Comparison of ENCODE assay signal across 8 mouse cellular contexts in the genomic region with DNA sequence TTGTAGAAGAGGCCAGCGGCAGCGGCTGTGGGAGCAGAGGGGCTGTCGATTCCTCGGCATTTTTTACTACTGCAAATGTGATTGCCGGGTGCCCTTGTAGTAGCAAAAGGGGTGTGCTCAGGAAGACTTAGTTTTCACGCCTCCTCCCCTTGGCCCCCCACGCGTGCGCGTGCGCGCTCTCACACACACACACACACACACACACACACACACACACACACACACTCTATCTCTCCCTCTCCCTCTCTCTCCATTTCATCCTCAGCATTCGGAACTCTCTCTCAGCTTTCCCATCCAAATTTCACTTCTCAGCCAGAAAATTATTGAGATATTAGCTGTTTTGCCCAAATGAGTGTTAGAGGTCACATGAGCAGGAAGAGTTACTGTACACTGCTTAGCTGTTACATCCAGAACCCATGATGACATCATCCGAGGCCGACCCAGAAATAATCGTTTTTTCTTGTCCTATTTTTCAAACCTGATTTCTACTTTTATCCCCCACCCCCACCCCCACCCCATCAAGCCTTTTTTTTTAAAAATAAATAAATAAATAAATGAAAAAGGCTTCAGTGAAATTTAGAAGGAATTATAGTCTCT. TPM values are rescaled to one million over a fixed set of nuclear protein-coding genes. Genes with fewer than 3 reads are reported as not detected.
A peak's percentile ranks its signal among the peaks of the same experiment; 100 is the strongest.
DNase-seq lines count a peak whose midpoint lies in the region; ATAC-seq and TF ChIP-seq lines count a peak whose summit lies in the region.

No protein-coding gene starts in this region.

- H3K4me3 ChIP-seq in kidney, embryonic 14.5 days (ENCODE audit: low read length): no peak overlapping the region; the same call in 1 of the 2 replicates
- no peak overlapping the region for H3K4me3 ChIP-seq in kidney, adult 2 months (ENCODE audit: insufficient read depth, low read depth, low read length)
- peak overlapping the region; percentile 34 for H3K4me3 ChIP-seq in neural tube, embryonic 11.5 days (ENCODE audit: low read depth, low read length)
- H3K4me3 ChIP-seq in liver, postnatal 0 days (ENCODE audit: low read depth, low read length): no peak overlapping the region

- no peak overlapping the region for H3K9ac ChIP-seq in kidney, embryonic 14.5 days (ENCODE audit: low read depth, low read length)
- H3K9ac ChIP-seq in neural tube, embryonic 11.5 days (ENCODE audit: low read length): peak overlapping the region; percentile 36; the same call in 1 of the 2 replicates
- no peak overlapping the region for H3K9ac ChIP-seq in liver, postnatal 0 days (replicated peaks)

- no peak for DNase-seq in kidney, adult 2 months
- peak; percentile 80 to 85 for DNase-seq in cerebellum, postnatal 25 days
- DNase-seq in layer of hippocampus, adult 18-20 months (ENCODE audit: low spot score in 2 of 2): peak; percentile 39 to 74
- peak; percentile 26 for DNase-seq in neural tube, embryonic 11.5 days (ENCODE audit: low spot score)
- no peak for DNase-seq in spleen, adult 12 weeks (ENCODE audit: low spot score)
- no peak for DNase-seq in urinary bladder, postnatal 25 days (ENCODE audit: low spot score)
- DNase-seq in liver, postnatal 0 days: no peak

- H3K9me3 ChIP-seq in kidney, embryonic 14.5 days (ENCODE audit: control insufficient read depth, low read length): no peaks in the 10 kb centered on the region
- H3K9me3 ChIP-seq in neural tube, embryonic 11.5 days (ENCODE audit: control insufficient read depth, low read length): no peaks in the 10 kb centered on the region
- H3K9me3 ChIP-seq in liver, postnatal 0 days (ENCODE audit: low read length): no peaks in the 10 kb centered on the region

- no peaks in the 10 kb centered on the region for H3K36me3 ChIP-seq in kidney, embryonic 14.5 days (ENCODE audit: control insufficient read depth, insufficient read depth, low read length)
- H3K36me3 ChIP-seq in kidney, adult 2 months (ENCODE audit: control insufficient read depth, insufficient read depth, low read length): no peaks in the 10 kb centered on the region
- no peaks in the 10 kb centered on the region for H3K36me3 ChIP-seq in neural tube, embryonic 11.5 days (ENCODE audit: control insufficient read depth, insufficient read depth, low read length)
- peaks cover 38% of the 10 kb centered on the region for H3K36me3 ChIP-seq in liver, postnatal 0 days (replicated peaks; ENCODE audit: insufficient read depth, low read length)

- ATAC-seq in kidney, embryonic 14.5 days (ENCODE audit: low FRiP score, low TSS enrichment): no peak
- no peak for ATAC-seq in neural tube, embryonic 11.5 days (ENCODE audit: insufficient read depth, low FRiP score, low TSS enrichment)
- ATAC-seq in liver, postnatal 0 days: no peak

- TF ChIP-seq EP300 in liver, postnatal 0 days (IDR thresholded peaks at IDR 0.05; ENCODE audit: low read depth): no peak

- peaks cover 4% of the 10 kb centered on the region; the same call in 1 of the 2 replicates for H3K4me1 ChIP-seq in kidney, embryonic 14.5 days (ENCODE audit: control insufficient read depth, insufficient read depth, low read length)
- no peaks in the 10 kb centered on the region for H3K4me1 ChIP-seq in kidney, adult 2 months (ENCODE audit: control insufficient read depth, insufficient read depth, low read length)
- H3K4me1 ChIP-seq in neural tube, embryonic 11.5 days (ENCODE audit: control insufficient read depth, insufficient read depth, low read length): 0 out of 2 replicates have a peak, but pooled peaks cover 3% of the 10 kb centered on the region
- H3K4me1 ChIP-seq in liver, postnatal 0 days (ENCODE audit: insufficient read depth): no peaks in the 10 kb centered on the region

- H3K4me2 ChIP-seq in kidney, embryonic 14.5 days (replicated peaks; ENCODE audit: low read depth, low read length): peak overlapping the region; percentile 57; the same call in 1 of the 2 replicates
- peak overlapping the region; percentile 67 for H3K4me2 ChIP-seq in neural tube, embryonic 11.5 days (ENCODE audit: low read depth)
- no peak overlapping the region for H3K4me2 ChIP-seq in liver, postnatal 0 days (ENCODE audit: low read depth, low read length)

- no peak overlapping the region for H3K27ac ChIP-seq in kidney, embryonic 14.5 days (ENCODE audit: low read depth, low read length)
- H3K27ac ChIP-seq in kidney, adult 2 months (ENCODE audit: insufficient read depth, low read depth, low read length): no peak overlapping the region
- H3K27ac ChIP-seq in neural tube, embryonic 11.5 days (ENCODE audit: low read depth, low read length): no peak overlapping the region
- H3K27ac ChIP-seq in liver, postnatal 0 days (ENCODE audit: low read depth): no peak overlapping the region

- WGBS in kidney, embryonic 14.5 days: 41% methylated on average over 16 of the region's 16 CpGs
- 79% methylated on average over 16 of the region's 16 CpGs for WGBS in kidney, adult 2 months
- 37% methylated on average over 11 of the region's 16 CpGs for WGBS in neural tube, embryonic 11.5 days
- 90% methylated on average over 16 of the region's 16 CpGs for WGBS in liver, postnatal 0 days (ENCODE audit: insufficient replicate concordance)

- TF ChIP-seq CTCF in kidney, adult 2 months (conservative IDR thresholded peaks at IDR 0.05; ENCODE audit: insufficient read depth, insufficient read length, low read depth, low read length): no peak
- no peak for TF ChIP-seq CTCF in liver, postnatal 0 days (IDR thresholded peaks at IDR 0.05; ENCODE audit: low read depth)

- TF ChIP-seq POLR2A in kidney, adult 2 months (IDR thresholded peaks at IDR 0.05; ENCODE audit: low read depth, low read length): no peak

- no peaks in the 10 kb centered on the region for H3K27me3 ChIP-seq in kidney, embryonic 14.5 days (ENCODE audit: control insufficient read depth, insufficient read depth, low read length)
- H3K27me3 ChIP-seq in kidney, adult 2 months (replicated peaks; ENCODE audit: control insufficient read depth, insufficient read depth, low read length): no peaks in the 10 kb centered on the region
- H3K27me3 ChIP-seq in neural tube, embryonic 11.5 days (ENCODE audit: control insufficient read depth, insufficient read depth, low read length): no peaks in the 10 kb centered on the region
- no peaks in the 10 kb centered on the region for H3K27me3 ChIP-seq in liver, postnatal 0 days (ENCODE audit: insufficient read depth, low read length)

RNA-seq across cellular contexts. Expression of a gene that starts 45.4 kb away (rescaled TPM):
- polyA plus RNA-seq in kidney, embryonic 14.5 days (2014; fragmentation: Nextera tagmentation; extraction: Ambion mirVana): 710 and 781 TPM in 2 replicates
- 909 and 1,151 TPM in 2 replicates for polyA plus RNA-seq in kidney, adult 2 months (2012; rRNA removed)
- 100 to 1,000 TPM; 759 to 778 TPM for total RNA-seq in layer of hippocampus, adult 18-20 months (2021)
- polyA plus RNA-seq in neural tube, embryonic 11.5 days (2014; fragmentation: Nextera tagmentation; extraction: Ambion mirVana): 915 and 934 TPM in 2 replicates
- polyA plus RNA-seq in liver, postnatal 0 days (2015; fragmentation: Nextera tagmentation; extraction: Ambion mirVana): 120 and 129 TPM in 2 replicates

Comparison
In these comparisons a context has a peak if more than half of its experiments do, and no peak if none do; other contexts are left out.
1. DNase-seq: peak in cerebellum, postnatal 25 days (2 of 2), layer of hippocampus, adult 18-20 months (2 of 2) and neural tube, embryonic 11.5 days (single experiment); none in kidney, adult 2 months (single experiment), spleen, adult 12 weeks (single experiment), urinary bladder, postnatal 25 days (single experiment) and liver, postnatal 0 days (single experiment).